ENCODE assay signal across 23 mouse cellular contexts in genomic region chr15:52639790-52640189, GRCm38 (mm10).
"Had no signal": no experiment of that assay in that cellular context is flagged by ENCODE, and none has a peak within 500 bp of the region (broad histone marks: within the 10 kb centered on the region; RNA-seq: fewer than 3 reads in every experiment).

No protein-coding gene starts in this region.

- H3K4me1 ChIP-seq: liver, embryonic 15.5 days; lung, embryonic 15.5 days; midbrain, embryonic 10.5 days; midbrain, embryonic 12.5 days; neural tube, embryonic 13.5 days; neural tube, embryonic 15.5 days had no signal

- H3K27me3 ChIP-seq: liver, embryonic 15.5 days; lung, embryonic 15.5 days; midbrain, embryonic 12.5 days; neural tube, embryonic 13.5 days; neural tube, embryonic 15.5 days had no signal

- H3K4me3 ChIP-seq: liver, embryonic 15.5 days; lung, embryonic 15.5 days; midbrain, embryonic 10.5 days; midbrain, embryonic 12.5 days; myocyte; neural tube, embryonic 13.5 days; neural tube, embryonic 15.5 days had no signal

- H3K36me3 ChIP-seq: liver, embryonic 15.5 days; lung, embryonic 15.5 days; midbrain, embryonic 10.5 days; midbrain, embryonic 12.5 days; neural tube, embryonic 13.5 days; neural tube, embryonic 15.5 days had no signal

- H3K27ac ChIP-seq: liver, embryonic 15.5 days; lung, embryonic 15.5 days; macrophage; midbrain, embryonic 10.5 days; midbrain, embryonic 12.5 days; neural tube, embryonic 13.5 days; neural tube, embryonic 15.5 days had no signal

- ATAC-seq: liver, postnatal 0 days; lung, postnatal 0 days; midbrain, embryonic 16.5 days had no signal

- H3K9me3 ChIP-seq: liver, embryonic 15.5 days; lung, embryonic 15.5 days; midbrain, embryonic 10.5 days; midbrain, embryonic 12.5 days; neural tube, embryonic 13.5 days; neural tube, embryonic 15.5 days had no signal

- DNase-seq: liver, postnatal 0 days; lung, adult 2 months; lung, postnatal 14 days; lung, postnatal 36 days; midbrain, embryonic 14.5 days; retina, postnatal 1 day; right cerebral cortex, adult 18-20 months; right cerebral cortex, postnatal 25 days; right cerebral cortex, postnatal 4 days; spleen, adult 18-20 months; thymus, adult 2 months; thymus, postnatal 14 days; thymus, postnatal 36 days had no signal

- H3K9ac ChIP-seq: liver, embryonic 15.5 days; liver, postnatal 0 days; lung, embryonic 15.5 days; midbrain, embryonic 12.5 days; neural tube, embryonic 13.5 days; neural tube, embryonic 15.5 days had no signal

- H3K4me2 ChIP-seq: liver, embryonic 15.5 days; lung, embryonic 15.5 days; midbrain, embryonic 12.5 days; neural tube, embryonic 13.5 days; neural tube, embryonic 15.5 days had no signal
